Mouse (Mus musculus): ENCODE measurements around the gene Tmem63c. TPM values are rescaled to one million over a fixed set of nuclear protein-coding genes. Genes with fewer than 3 reads are reported as not detected.

Gene Tmem63c
- total RNA-seq, 1 experiment from 2014 or later = not detected

GRCm38 (mm10) chr12:86999283-86999820 lies 21.8 kb upstream of the Tmem63c start:
- ATAC-seq (ENCODE audit: extremely low read depth, insufficient number of reproducible peaks, low FRiP score, poor library complexity, severe bottlenecking) = no peak

- no peak for ATAC-seq (ENCODE audit: extremely low read depth, insufficient number of reproducible peaks, low FRiP score, poor library complexity, severe bottlenecking)
These were observed 20.8 kb upstream of the Tmem63c start for GRCm38 (mm10) chr12:87000151-87000839.

- ATAC-seq (ENCODE audit: extremely low read depth, insufficient number of reproducible peaks, low FRiP score, poor library complexity, severe bottlenecking) = no peak
These were observed 20.3 kb upstream of the Tmem63c start for GRCm38 (mm10) chr12:87000840-87001176.

- ATAC-seq (ENCODE audit: extremely low read depth, insufficient number of reproducible peaks, low FRiP score, poor library complexity, severe bottlenecking) = no peak
These were observed 18.9 kb upstream of the Tmem63c start for GRCm38 (mm10) chr12:87002209-87002608.

- no peak for ATAC-seq (ENCODE audit: extremely low read depth, insufficient number of reproducible peaks, low FRiP score, poor library complexity, severe bottlenecking)
These were observed 18.3 kb upstream of the Tmem63c start for GRCm38 (mm10) chr12:87002815-87003214.

GRCm38 (mm10) chr12:87003606-87004005 lies 17.5 kb upstream of the Tmem63c start:
- ATAC-seq (ENCODE audit: extremely low read depth, insufficient number of reproducible peaks, low FRiP score, poor library complexity, severe bottlenecking) = no peak

- no peak for ATAC-seq (ENCODE audit: extremely low read depth, insufficient number of reproducible peaks, low FRiP score, poor library complexity, severe bottlenecking)
These were observed 16.5 kb upstream of the Tmem63c start for GRCm38 (mm10) chr12:87004596-87004995.

GRCm38 (mm10) chr12:87017041-87017440 lies 4.1 kb upstream of the Tmem63c start:
- no peak for ATAC-seq (ENCODE audit: extremely low read depth, insufficient number of reproducible peaks, low FRiP score, poor library complexity, severe bottlenecking)

- no peak for ATAC-seq (ENCODE audit: extremely low read depth, insufficient number of reproducible peaks, low FRiP score, poor library complexity, severe bottlenecking)
These were observed 2.4 kb upstream of the Tmem63c start for GRCm38 (mm10) chr12:87018756-87019155.

- no peak for ATAC-seq (ENCODE audit: extremely low read depth, insufficient number of reproducible peaks, low FRiP score, poor library complexity, severe bottlenecking)
These were observed 866 bp downstream of the Tmem63c start for GRCm38 (mm10) chr12:87022006-87022405.

- no peak for ATAC-seq (ENCODE audit: extremely low read depth, insufficient number of reproducible peaks, low FRiP score, poor library complexity, severe bottlenecking)
These were observed 2.3 kb downstream of the Tmem63c start for GRCm38 (mm10) chr12:87023456-87023855.

- no peak for ATAC-seq (ENCODE audit: extremely low read depth, insufficient number of reproducible peaks, low FRiP score, poor library complexity, severe bottlenecking)
These were observed 5.2 kb downstream of the Tmem63c start for GRCm38 (mm10) chr12:87026109-87026870.

GRCm38 (mm10) chr12:87026871-87027240 lies 5.7 kb downstream of the Tmem63c start:
- no peak for ATAC-seq (ENCODE audit: extremely low read depth, insufficient number of reproducible peaks, low FRiP score, poor library complexity, severe bottlenecking)

GRCm38 (mm10) chr12:87027391-87027790 lies 6.3 kb downstream of the Tmem63c start:
- no peak for ATAC-seq (ENCODE audit: extremely low read depth, insufficient number of reproducible peaks, low FRiP score, poor library complexity, severe bottlenecking)

- no peak for ATAC-seq (ENCODE audit: extremely low read depth, insufficient number of reproducible peaks, low FRiP score, poor library complexity, severe bottlenecking)
These were observed 6.9 kb downstream of the Tmem63c start for GRCm38 (mm10) chr12:87028068-87028467.

- no peak for ATAC-seq (ENCODE audit: extremely low read depth, insufficient number of reproducible peaks, low FRiP score, poor library complexity, severe bottlenecking)
These were observed 8.3 kb downstream of the Tmem63c start for GRCm38 (mm10) chr12:87029251-87029976.

- ATAC-seq (ENCODE audit: extremely low read depth, insufficient number of reproducible peaks, low FRiP score, poor library complexity, severe bottlenecking) = no peak
These were observed 10.1 kb downstream of the Tmem63c start for GRCm38 (mm10) chr12:87031163-87031763.

- no peak for ATAC-seq (ENCODE audit: extremely low read depth, insufficient number of reproducible peaks, low FRiP score, poor library complexity, severe bottlenecking)
These were observed 15.5 kb downstream of the Tmem63c start for GRCm38 (mm10) chr12:87036631-87037030.

- no peak for ATAC-seq (ENCODE audit: extremely low read depth, insufficient number of reproducible peaks, low FRiP score, poor library complexity, severe bottlenecking)
These were observed 19.0 kb downstream of the Tmem63c start for GRCm38 (mm10) chr12:87040166-87040565.
